Mouse (Mus musculus) C2C12 (cell line): Measurements from ENCODE around the gene Nod1.

Experiments used
- CEBPB ChIP-seq: IDR thresholded peaks from one replicate; pipeline ENCODE4 v1.6.1; 2011; ENCODE audit warnings: low read depth, mild to moderate bottlenecking, control low read depth, moderate library complexity
- CTCF ChIP-seq: IDR thresholded peaks from one replicate; pipeline ENCODE4 v1.5.1; 2011; ENCODE audit not compliant: control insufficient read depth, insufficient read depth, insufficient read length
- MAX ChIP-seq: IDR thresholded peaks from one replicate; pipeline ENCODE4 v1.6.1; 2011; ENCODE audit warnings: mild to moderate bottlenecking, control low read depth

- TF ChIP-seq CEBPB (no peak), CTCF (no peak), MAX (no peak)
Observed at GRCm38 (mm10) chr6:55001320-55001719, 28.9 kb upstream of the Nod1 start.
